Comparison of ENCODE assay signal across 29 mouse cellular contexts in genomic region chr9:83083790-83084469, GRCm38 (mm10).
DNase-seq lines count a peak whose midpoint lies in the region; ATAC-seq and TF ChIP-seq lines count a peak whose summit lies in the region.
"Had no signal": no experiment of that assay in that cellular context is flagged by ENCODE, and none has a peak within 500 bp of the region (broad histone marks: within the 10 kb centered on the region; RNA-seq: fewer than 3 reads in every experiment).

No protein-coding gene starts in this region.

- H3K36me3 ChIP-seq in kidney, embryonic 15.5 days: no peaks in the 10 kb centered on the region
- H3K36me3 ChIP-seq in embryonic facial prominence, embryonic 10.5 days (replicated peaks): no peaks in the 10 kb centered on the region
- no peaks in the 10 kb centered on the region for H3K36me3 ChIP-seq in limb, embryonic 14.5 days (ENCODE audit: control insufficient read depth, insufficient read depth, low read length)
- H3K36me3 ChIP-seq in heart, embryonic 10.5 days: no peaks in the 10 kb centered on the region
- no peaks in the 10 kb centered on the region for H3K36me3 ChIP-seq in stomach, postnatal 0 days (ENCODE audit: control insufficient read depth, insufficient read depth, low read length)
- H3K36me3 ChIP-seq: heart, embryonic 13.5 days; hindbrain, embryonic 10.5 days; hindbrain, embryonic 15.5 days; limb, embryonic 13.5 days; liver, embryonic 12.5 days had no signal

- H3K9me3 ChIP-seq in kidney, embryonic 15.5 days (replicated peaks): no peaks in the 10 kb centered on the region
- H3K9me3 ChIP-seq in embryonic facial prominence, embryonic 10.5 days: no peaks in the 10 kb centered on the region
- H3K9me3 ChIP-seq in limb, embryonic 14.5 days (ENCODE audit: control insufficient read depth, low read length): no peaks in the 10 kb centered on the region
- H3K9me3 ChIP-seq in heart, embryonic 10.5 days: no peaks in the 10 kb centered on the region
- no peaks in the 10 kb centered on the region for H3K9me3 ChIP-seq in stomach, postnatal 0 days (ENCODE audit: control insufficient read depth, low read length)
- H3K9me3 ChIP-seq: forebrain, embryonic 13.5 days; heart, embryonic 13.5 days; hindbrain, embryonic 10.5 days; hindbrain, embryonic 15.5 days; limb, embryonic 13.5 days; liver, embryonic 12.5 days had no signal

- H3K4me1 ChIP-seq in kidney, embryonic 15.5 days: peaks cover 10% of the 10 kb centered on the region
- H3K4me1 ChIP-seq in embryonic facial prominence, embryonic 10.5 days: peaks cover 18% of the 10 kb centered on the region
- H3K4me1 ChIP-seq in limb, embryonic 14.5 days (ENCODE audit: control insufficient read depth, insufficient read depth, low read length): peaks cover 5% of the 10 kb centered on the region; the same call in 1 of the 2 replicates
- H3K4me1 ChIP-seq in heart, embryonic 10.5 days: no peaks in the 10 kb centered on the region; the same call in 1 of the 2 replicates
- no peaks in the 10 kb centered on the region for H3K4me1 ChIP-seq in stomach, postnatal 0 days (replicated peaks; ENCODE audit: control insufficient read depth, insufficient read depth)
- H3K4me1 ChIP-seq: forebrain, embryonic 13.5 days; heart, embryonic 13.5 days; hindbrain, embryonic 15.5 days; liver, embryonic 12.5 days had no signal

- 0 out of 2 replicates have a peak overlapping the region, but pooled peaks have one; percentile 15 for H3K27ac ChIP-seq in kidney, embryonic 15.5 days
- H3K27ac ChIP-seq in embryonic facial prominence, embryonic 10.5 days (replicated peaks): no peak overlapping the region; the same call in 1 of the 2 replicates
- H3K27ac ChIP-seq in limb, embryonic 14.5 days (replicated peaks; ENCODE audit: low read depth, low read length): no peak overlapping the region
- no peak overlapping the region for H3K27ac ChIP-seq in heart, embryonic 10.5 days
- H3K27ac ChIP-seq in stomach, postnatal 0 days (replicated peaks): no peak overlapping the region
- H3K27ac ChIP-seq: forebrain, embryonic 13.5 days; heart, adult 2 months; heart, embryonic 13.5 days; hindbrain, embryonic 10.5 days; hindbrain, embryonic 15.5 days; limb, embryonic 13.5 days; liver, embryonic 12.5 days; macrophage had no signal

- no peak for TF ChIP-seq CTCF in stomach, postnatal 0 days (IDR thresholded peaks at IDR 0.05; ENCODE audit: low read depth)

- no peak overlapping the region for H3K4me3 ChIP-seq in kidney, embryonic 15.5 days (replicated peaks)
- H3K4me3 ChIP-seq in embryonic facial prominence, embryonic 10.5 days: no peak overlapping the region
- H3K4me3 ChIP-seq in limb, embryonic 14.5 days (replicated peaks; ENCODE audit: low read length): no peak overlapping the region
- no peak overlapping the region for H3K4me3 ChIP-seq in heart, embryonic 10.5 days
- no peak overlapping the region for H3K4me3 ChIP-seq in stomach, postnatal 0 days (ENCODE audit: low read depth, low read length)
- H3K4me3 ChIP-seq: forebrain, embryonic 13.5 days; heart, adult 2 months; heart, embryonic 13.5 days; hindbrain, embryonic 10.5 days; hindbrain, embryonic 15.5 days; limb, embryonic 13.5 days; liver, embryonic 12.5 days had no signal

- no peak for TF ChIP-seq POLR2A in limb, embryonic 14.5 days (IDR thresholded peaks at IDR 0.05; ENCODE audit: borderline replicate concordance, extremely low read depth, insufficient read depth, insufficient read length)

- no peak overlapping the region for H3K9ac ChIP-seq in kidney, embryonic 15.5 days
- H3K9ac ChIP-seq in limb, embryonic 14.5 days (ENCODE audit: low read depth, low read length, severe bottlenecking): no peak overlapping the region
- H3K9ac ChIP-seq in stomach, postnatal 0 days (ENCODE audit: low read length): no peak overlapping the region
- H3K9ac ChIP-seq: forebrain, embryonic 13.5 days; heart, embryonic 13.5 days; hindbrain, embryonic 15.5 days; limb, embryonic 13.5 days; liver, embryonic 12.5 days; liver, postnatal 0 days had no signal

- TF ChIP-seq EP300 in stomach, postnatal 0 days (optimal IDR thresholded peaks at IDR 0.05): no peak

- H3K27me3 ChIP-seq in kidney, embryonic 15.5 days: no peaks in the 10 kb centered on the region
- H3K27me3 ChIP-seq in embryonic facial prominence, embryonic 10.5 days (replicated peaks; ENCODE audit: low read depth, poor library complexity, severe bottlenecking): no peaks in the 10 kb centered on the region
- H3K27me3 ChIP-seq in limb, embryonic 14.5 days (ENCODE audit: control insufficient read depth, insufficient read depth, low read length): no peaks in the 10 kb centered on the region
- H3K27me3 ChIP-seq in heart, embryonic 10.5 days (ENCODE audit: insufficient read depth, poor library complexity, severe bottlenecking): no peaks in the 10 kb centered on the region
- H3K27me3 ChIP-seq in stomach, postnatal 0 days (ENCODE audit: control insufficient read depth, insufficient read depth, low read length): no peaks in the 10 kb centered on the region
- H3K27me3 ChIP-seq: forebrain, embryonic 13.5 days; heart, embryonic 13.5 days; hindbrain, embryonic 15.5 days; limb, embryonic 13.5 days; liver, embryonic 12.5 days; Patski had no signal

- ATAC-seq in kidney, embryonic 15.5 days (replicated peaks; ENCODE audit: low FRiP score): peak; percentile 91
- ATAC-seq in limb, embryonic 14.5 days (ENCODE audit: low FRiP score, low read depth): 0 out of 2 replicates have a peak, but pooled peaks have one; percentile 53
- ATAC-seq in stomach, postnatal 0 days (ENCODE audit: low FRiP score, low TSS enrichment): no peak
- ATAC-seq: forebrain, embryonic 13.5 days; inflammation-experienced regulatory T-cells, adult 6 months; liver, embryonic 12.5 days; liver, postnatal 0 days; lung, postnatal 0 days; Patski had no signal

- DNase-seq in kidney, adult 11 months: no peak
- peak; percentile 43 for DNase-seq in embryonic facial prominence, embryonic 10.5 days (ENCODE audit: low spot score)
- DNase-seq in kidney, postnatal 10 days: peak; percentile 49
- DNase-seq in limb, embryonic 14.5 days (ENCODE audit: low spot score): peak; percentile 27
- DNase-seq in heart, embryonic 10.5 days (ENCODE audit: low spot score): no peak
- DNase-seq in cerebellum, adult 18-20 months: no peak
- DNase-seq in stomach, postnatal 0 days (ENCODE audit: low spot score): no peak
- DNase-seq: adrenal gland, postnatal 36 days; cerebellum, adult 8-10 months; cerebellum, postnatal 25 days; gastrocnemius, postnatal 25 days; heart, adult 2 months; heart, postnatal 14 days; liver, postnatal 0 days; midbrain, embryonic 14.5 days; spleen, adult 18-20 months; thymus, adult 18-20 months; thymus, postnatal 36 days had no signal

- no peak overlapping the region for H3K4me2 ChIP-seq in kidney, embryonic 15.5 days
- H3K4me2 ChIP-seq in limb, embryonic 14.5 days (replicated peaks; ENCODE audit: low read depth, low read length, severe bottlenecking): no peak overlapping the region
- no peak overlapping the region for H3K4me2 ChIP-seq in stomach, postnatal 0 days (replicated peaks; ENCODE audit: low read depth)
- H3K4me2 ChIP-seq: forebrain, embryonic 13.5 days; heart, embryonic 13.5 days; hindbrain, embryonic 15.5 days; limb, embryonic 13.5 days; liver, embryonic 12.5 days had no signal

- 44% methylated on average over 7 of the region's 7 CpGs for WGBS in kidney, embryonic 15.5 days
- WGBS in embryonic facial prominence, embryonic 10.5 days: 58% methylated on average over 7 of the region's 7 CpGs
- WGBS in limb, embryonic 14.5 days: 29% methylated on average over 7 of the region's 7 CpGs
- 71% methylated on average over 7 of the region's 7 CpGs for WGBS in heart, embryonic 10.5 days
- 51% methylated on average over 7 of the region's 7 CpGs for WGBS in stomach, postnatal 0 days

Comparison
In these comparisons a context has a peak if more than half of its experiments do, and no peak if none do; other contexts are left out.
1. DNase-seq: peak in embryonic facial prominence, embryonic 10.5 days (single experiment), kidney, postnatal 10 days (single experiment) and limb, embryonic 14.5 days (single experiment); none in kidney, adult 11 months (single experiment), heart, embryonic 10.5 days (single experiment), cerebellum, adult 18-20 months (0 of 2) and stomach, postnatal 0 days (single experiment).